8 mouse cellular contexts compared by ENCODE assay signal in genomic region chr6:5495961-5496853, GRCm38 (mm10). TPM values are rescaled to one million over a fixed set of nuclear protein-coding genes. Genes with fewer than 3 reads are reported as not detected.
A peak's percentile ranks its signal among the peaks of the same experiment; 100 is the strongest.
DNase-seq lines count a peak whose midpoint lies in the region; ATAC-seq and TF ChIP-seq lines count a peak whose summit lies in the region.

Pdk4 (minus strand) TSS chr6:5496309.

- peaks cover 13% of the 10 kb centered on the region; the same call in 1 of the 2 replicates for H3K36me3 ChIP-seq in heart, embryonic 10.5 days
- H3K36me3 ChIP-seq in kidney, embryonic 14.5 days (ENCODE audit: control insufficient read depth, insufficient read depth, low read length): no peaks in the 10 kb centered on the region
- no peaks in the 10 kb centered on the region for H3K36me3 ChIP-seq in limb, embryonic 12.5 days
- no peaks in the 10 kb centered on the region for H3K36me3 ChIP-seq in midbrain, embryonic 15.5 days (replicated peaks)
- H3K36me3 ChIP-seq in testis, adult 2 months (ENCODE audit: control insufficient read depth, insufficient read depth, low read length): no peaks in the 10 kb centered on the region

- no peak for TF ChIP-seq POLR2A in testis, adult 2 months (IDR thresholded peaks at IDR 0.05; ENCODE audit: control insufficient read depth, low read depth, low read length)

- H3K4me2 ChIP-seq in kidney, embryonic 14.5 days (replicated peaks; ENCODE audit: low read depth, low read length): peak within 1 kb of the TSS; percentile 85
- H3K4me2 ChIP-seq in limb, embryonic 12.5 days: peak within 1 kb of the TSS; percentile 98
- peak within 1 kb of the TSS; percentile 100 for H3K4me2 ChIP-seq in midbrain, embryonic 15.5 days

- DNase-seq in spleen, adult 18-20 months: peak; percentile 14 to 31
- no peak for DNase-seq in spleen, postnatal 14 days (ENCODE audit: low spot score in 2 of 2)
- DNase-seq in fat pad, adult 2 months (ENCODE audit: extremely low read depth, low read depth, low spot score): peak; percentile 74
- peak; percentile 94 for DNase-seq in heart, embryonic 10.5 days (ENCODE audit: low spot score)

- peak within 1 kb of the TSS; percentile 77 for H3K4me3 ChIP-seq in heart, embryonic 10.5 days
- H3K4me3 ChIP-seq in kidney, embryonic 14.5 days (ENCODE audit: low read length): peak within 1 kb of the TSS; percentile 55
- H3K4me3 ChIP-seq in limb, embryonic 12.5 days (replicated peaks): peak within 1 kb of the TSS; percentile 59
- peak within 1 kb of the TSS; percentile 54 for H3K4me3 ChIP-seq in midbrain, embryonic 15.5 days
- H3K4me3 ChIP-seq in testis, adult 2 months (ENCODE audit: control insufficient read depth, low read depth, low read length): peak within 1 kb of the TSS; percentile 66

- H3K27ac ChIP-seq in heart, embryonic 10.5 days: peak within 1 kb of the TSS; percentile 93
- no peak within 1 kb of the TSS for H3K27ac ChIP-seq in kidney, embryonic 14.5 days (ENCODE audit: low read depth, low read length)
- no peak within 1 kb of the TSS for H3K27ac ChIP-seq in limb, embryonic 12.5 days
- no peak within 1 kb of the TSS for H3K27ac ChIP-seq in midbrain, embryonic 15.5 days
- peak within 1 kb of the TSS; percentile 50 for H3K27ac ChIP-seq in testis, adult 2 months (ENCODE audit: control insufficient read depth, insufficient read depth, low read depth, low read length)

- peaks cover 12% of the 10 kb centered on the region for H3K4me1 ChIP-seq in heart, embryonic 10.5 days
- H3K4me1 ChIP-seq in kidney, embryonic 14.5 days (ENCODE audit: control insufficient read depth, insufficient read depth, low read length): no peaks in the 10 kb centered on the region
- H3K4me1 ChIP-seq in limb, embryonic 12.5 days (replicated peaks): no peaks in the 10 kb centered on the region
- H3K4me1 ChIP-seq in midbrain, embryonic 15.5 days: peaks cover 8% of the 10 kb centered on the region
- peaks cover 7% of the 10 kb centered on the region for H3K4me1 ChIP-seq in testis, adult 2 months (ENCODE audit: control insufficient read depth, insufficient read depth, low read length)

- TF ChIP-seq CTCF in testis, adult 2 months (IDR thresholded peaks at IDR 0.05; ENCODE audit: control insufficient read depth, insufficient read depth, insufficient replicate concordance, low read depth, low read length): no peak

- H3K9ac ChIP-seq in kidney, embryonic 14.5 days (ENCODE audit: low read depth, low read length): peak within 1 kb of the TSS; percentile 58
- peak within 1 kb of the TSS; percentile 64 for H3K9ac ChIP-seq in limb, embryonic 12.5 days (replicated peaks)
- peak within 1 kb of the TSS; percentile 54 for H3K9ac ChIP-seq in midbrain, embryonic 15.5 days

- WGBS in heart, embryonic 10.5 days: under 1% methylated on average over 43 of the region's 43 CpGs
- under 1% methylated on average over 43 of the region's 43 CpGs for WGBS in kidney, embryonic 14.5 days
- WGBS in limb, embryonic 12.5 days: under 1% methylated on average over 43 of the region's 43 CpGs
- 2% methylated on average over 43 of the region's 43 CpGs for WGBS in midbrain, embryonic 15.5 days

- no peaks in the 10 kb centered on the region for H3K27me3 ChIP-seq in heart, embryonic 10.5 days (ENCODE audit: insufficient read depth, poor library complexity, severe bottlenecking)
- H3K27me3 ChIP-seq in kidney, embryonic 14.5 days (ENCODE audit: control insufficient read depth, insufficient read depth, low read length): no peaks in the 10 kb centered on the region
- H3K27me3 ChIP-seq in limb, embryonic 12.5 days: no peaks in the 10 kb centered on the region
- peaks cover 7% of the 10 kb centered on the region; the same call in 1 of the 2 replicates for H3K27me3 ChIP-seq in midbrain, embryonic 15.5 days (replicated peaks)
- H3K27me3 ChIP-seq in testis, adult 2 months (ENCODE audit: control insufficient read depth, insufficient read depth, low read length): no peaks in the 10 kb centered on the region

- H3K9me3 ChIP-seq in heart, embryonic 10.5 days: no peaks in the 10 kb centered on the region
- no peaks in the 10 kb centered on the region for H3K9me3 ChIP-seq in kidney, embryonic 14.5 days (ENCODE audit: control insufficient read depth, low read length)
- H3K9me3 ChIP-seq in limb, embryonic 12.5 days: no peaks in the 10 kb centered on the region
- no peaks in the 10 kb centered on the region for H3K9me3 ChIP-seq in midbrain, embryonic 15.5 days

- peak; percentile 95 for ATAC-seq in kidney, embryonic 14.5 days (ENCODE audit: low FRiP score, low TSS enrichment)
- ATAC-seq in limb, embryonic 12.5 days (ENCODE audit: insufficient number of reproducible peaks, insufficient read depth, low FRiP score, low TSS enrichment, low read depth): peak; percentile 95
- peak; percentile 97 for ATAC-seq in midbrain, embryonic 15.5 days (replicated peaks)

RNA-seq across cellular contexts. Expression of gene Pdk4, which starts in this region (rescaled TPM):
- polyA plus RNA-seq in heart, embryonic 10.5 days (2016; fragmentation: Nextera tagmentation; extraction: Ambion mirVana): 7.7 and 12.0 TPM in 2 replicates
- 1.3 and 3.6 TPM in 2 replicates for polyA plus RNA-seq in kidney, embryonic 14.5 days (2014; fragmentation: Nextera tagmentation; extraction: Ambion mirVana)
- polyA plus RNA-seq in limb, embryonic 12.5 days (2016; fragmentation: Nextera tagmentation; extraction: Ambion mirVana): 1.4 and 1.6 TPM in 2 replicates
- polyA plus RNA-seq in midbrain, embryonic 15.5 days (2015; fragmentation: Nextera tagmentation; extraction: Ambion mirVana): 1.1 and 1.7 TPM in 2 replicates
- 0.84 and 1.5 TPM in 2 replicates for polyA plus RNA-seq in testis, adult 2 months (2012; rRNA removed)

Comparison
In these comparisons a context has a peak if more than half of its experiments do, and no peak if none do; other contexts are left out.
1. DNase-seq: peak in spleen, adult 18-20 months (2 of 2), fat pad, adult 2 months (single experiment) and heart, embryonic 10.5 days (single experiment); none in spleen, postnatal 14 days (0 of 2).
2. H3K27ac ChIP-seq: peak in heart, embryonic 10.5 days (single experiment) and testis, adult 2 months (single experiment); none in kidney, embryonic 14.5 days (single experiment), limb, embryonic 12.5 days (single experiment) and midbrain, embryonic 15.5 days (single experiment).
3. Peak in every context shown above with its lines, with median percentiles within 50 percentile points of each other: H3K4me3 ChIP-seq, ATAC-seq, H3K4me2 ChIP-seq and H3K9ac ChIP-seq.